Mouse (Mus musculus) urinary bladder, postnatal 36 days (tissue): ENCODE results near the gene Trpv2.

Experiments used
- DNase-seq, 2 experiments: peaks; one replicate each; pipeline ENCODE4 v3.0.0; 2022; ENCODE audit warnings: low spot score in 2 of 2, mixed read lengths in 1 of 2

Gene Trpv2

GRCm38 (mm10) chr11:62629352-62630224 is 55.3 kb downstream of the Trpv2 start:
- DNase-seq: no peak

- DNase-seq: no peak
Measured at GRCm38 (mm10) chr11:62630225-62630821, 56.0 kb downstream of the Trpv2 start.

GRCm38 (mm10) chr11:62631138-62631537 is 56.9 kb downstream of the Trpv2 start:
- no peak for DNase-seq

GRCm38 (mm10) chr11:62635406-62635805 is 61.1 kb downstream of the Trpv2 start:
- DNase-seq: no peak

- no peak for DNase-seq
Measured at GRCm38 (mm10) chr11:62636105-62636839, 62.0 kb downstream of the Trpv2 start.

- no peak for DNase-seq
Measured at GRCm38 (mm10) chr11:62636840-62637221, 62.5 kb downstream of the Trpv2 start.

GRCm38 (mm10) chr11:62637401-62637800 is 63.1 kb downstream of the Trpv2 start:
- no peak for DNase-seq

- no peak for DNase-seq
Measured at GRCm38 (mm10) chr11:62637806-62638205, 63.5 kb downstream of the Trpv2 start.

- no peak for DNase-seq
Measured at GRCm38 (mm10) chr11:62638402-62638801, 64.1 kb downstream of the Trpv2 start.

- no peak for DNase-seq
Measured at GRCm38 (mm10) chr11:62640378-62640777, 66.1 kb downstream of the Trpv2 start.

- no peak for DNase-seq
Measured at GRCm38 (mm10) chr11:62642023-62642844, 67.9 kb downstream of the Trpv2 start.

- no peak for DNase-seq
Measured at GRCm38 (mm10) chr11:62643011-62643631, 68.8 kb downstream of the Trpv2 start.

- no peak for DNase-seq
Measured at GRCm38 (mm10) chr11:62643681-62644363, 69.5 kb downstream of the Trpv2 start.

GRCm38 (mm10) chr11:62644602-62645336 is 70.5 kb downstream of the Trpv2 start:
- no peak for DNase-seq

- DNase-seq: no peak
Measured at GRCm38 (mm10) chr11:62645337-62645675, 71.0 kb downstream of the Trpv2 start.

- DNase-seq: no peak
Measured at GRCm38 (mm10) chr11:62645732-62646494, 71.6 kb downstream of the Trpv2 start.

GRCm38 (mm10) chr11:62646495-62646843 is 72.2 kb downstream of the Trpv2 start:
- DNase-seq: no peak

- no peak for DNase-seq
Measured at GRCm38 (mm10) chr11:62646958-62647515, 72.8 kb downstream of the Trpv2 start.
